Mouse (Mus musculus) midbrain, embryonic 15.5 days (tissue): ENCODE data around the gene Kazn. TPM values are rescaled to one million over a fixed set of nuclear protein-coding genes. Genes with fewer than 3 reads are reported as not detected.

Experiments
- ATAC-seq: fragments of 200-750 bp; cut with Nextera tagmentation; replicated peaks from 2 replicates; pipeline ENCODE4 v1.8.0; 2017; ENCODE audit warnings: moderate TSS enrichment
- H3K27ac ChIP-seq: fragments of 300-500 bp; sonication (generic); 2 replicates; pipeline ENCODE4 v1.5.1; 2015; ENCODE audit warnings: mild to moderate bottlenecking, inconsistent platforms
- H3K27me3 ChIP-seq: fragments of 300-500 bp; sonication (generic); replicated peaks from 2 replicates; pipeline ENCODE4 v1.6.1; 2015; ENCODE audit warnings: inconsistent platforms
- H3K36me3 ChIP-seq: fragments of 300-500 bp; sonication (generic); replicated peaks from 2 replicates; pipeline ENCODE4 v1.6.1; 2015; ENCODE audit warnings: inconsistent platforms
- H3K4me1 ChIP-seq: fragments of 300-500 bp; sonication (generic); 2 replicates; pipeline ENCODE4 v1.6.1; 2015; ENCODE audit warnings: inconsistent platforms
- H3K4me2 ChIP-seq: fragments of 300-500 bp; sonication (generic); 2 replicates; pipeline ENCODE4 v1.6.1; 2015; ENCODE audit warnings: inconsistent platforms, mild to moderate bottlenecking, moderate library complexity
- H3K4me3 ChIP-seq: fragments of 300-500 bp; sonication (generic); 2 replicates; pipeline ENCODE4 v1.5.1; 2015; ENCODE audit warnings: mild to moderate bottlenecking, inconsistent platforms
- H3K9ac ChIP-seq: fragments of 300-500 bp; sonication (generic); 2 replicates; pipeline ENCODE4 v1.6.1; 2015; ENCODE audit warnings: mild to moderate bottlenecking, inconsistent platforms
- H3K9me3 ChIP-seq: fragments of 300-500 bp; sonication (generic); 2 replicates; pipeline ENCODE4 v1.6.1; 2016; ENCODE audit warnings: inconsistent platforms
- WGBS: fragments of 180-500 bp; shearing (Covaris S2); methylation state at CpG from one replicate; pipeline ENCODE4 v1.1.7; 2015; ENCODE audit warnings: mixed read lengths; 5-methylcytosine and 5-hydroxymethylcytosine counted together
- polyA plus RNA-seq: library from polyadenylated mRNA; unstranded; fragments of >200 nt; fragmentation: Nextera tagmentation; extraction: Ambion mirVana; gene quantifications from 2 replicates; pipeline ENCODE4 v1.2.1, GENCODE M21; 2015

Gene Kazn
- polyA plus RNA-seq, 1 experiment from 2014 or later, result 33.6 TPM

GRCm38 (mm10) chr4:142077572-142078271, 161.5 kb downstream of the Kazn start:
- peaks cover 4% of the 10 kb centered on the region; the same call in 1 of the 2 replicates for H3K27me3 ChIP-seq
- H3K36me3 ChIP-seq, result no peaks in the 10 kb centered on the region
- peaks cover 7% of the 10 kb centered on the region for H3K4me1 ChIP-seq
- ATAC-seq, result no peak
- 0 out of 2 replicates have a peak overlapping the region, but pooled peaks have one; percentile 38 for H3K27ac ChIP-seq
- no peak overlapping the region for H3K9ac ChIP-seq
- WGBS, result 50% methylated on average over 18 of the region's 18 CpGs
- no peak overlapping the region for H3K4me2 ChIP-seq
- H3K9me3 ChIP-seq, result no peaks in the 10 kb centered on the region
- H3K4me3 ChIP-seq, result no peak overlapping the region

- H3K9me3 ChIP-seq, result no peaks in the 10 kb centered on the region
- no peaks in the 10 kb centered on the region for H3K36me3 ChIP-seq
- no peak overlapping the region for H3K27ac ChIP-seq
- 41% methylated on average over 1 of the region's 1 CpGs for WGBS
- ATAC-seq, result no peak
- H3K27me3 ChIP-seq, result no peaks in the 10 kb centered on the region
- H3K4me2 ChIP-seq, result no peak overlapping the region
- H3K9ac ChIP-seq, result no peak overlapping the region
- no peak overlapping the region for H3K4me3 ChIP-seq
- peaks cover 7% of the 10 kb centered on the region for H3K4me1 ChIP-seq
These were observed 162.3 kb downstream of the Kazn start for GRCm38 (mm10) chr4:142076883-142077282.

- Histone ChIP-seq H3K4me2 (no peak overlapping the region), H3K36me3 (no peaks in the 10 kb centered on the region), H3K27ac (no peak overlapping the region), H3K4me3 (no peak overlapping the region), H3K9ac (no peak overlapping the region), H3K27me3 (no peaks in the 10 kb centered on the region; the same call in 1 of the 2 replicates), H3K9me3 (no peaks in the 10 kb centered on the region), H3K4me1 (peaks cover 10% of the 10 kb centered on the region)
- 86% methylated on average over 11 of the region's 11 CpGs for WGBS
- ATAC-seq, result no peak
These were observed 163.3 kb downstream of the Kazn start for GRCm38 (mm10) chr4:142075931-142076330.

- H3K27me3 ChIP-seq, result peaks cover 5% of the 10 kb centered on the region; the same call in 1 of the 2 replicates
- no peaks in the 10 kb centered on the region for H3K9me3 ChIP-seq
- no peak overlapping the region for H3K4me3 ChIP-seq
- no peak overlapping the region for H3K27ac ChIP-seq
- no peak for ATAC-seq
- no peak overlapping the region for H3K9ac ChIP-seq
- WGBS, result 61% methylated on average over 13 of the region's 13 CpGs
- no peaks in the 10 kb centered on the region for H3K36me3 ChIP-seq
- H3K4me1 ChIP-seq, result peaks cover 11% of the 10 kb centered on the region
- no peak overlapping the region for H3K4me2 ChIP-seq
These were observed 165.0 kb downstream of the Kazn start for GRCm38 (mm10) chr4:142074060-142074732.

- Histone ChIP-seq H3K27ac (no peak overlapping the region), H3K36me3 (no peaks in the 10 kb centered on the region), H3K27me3 (peaks cover 5% of the 10 kb centered on the region; the same call in 1 of the 2 replicates), H3K9ac (no peak overlapping the region), H3K4me3 (no peak overlapping the region), H3K4me1 (peaks cover 18% of the 10 kb centered on the region), H3K4me2 (no peak overlapping the region), H3K9me3 (no peaks in the 10 kb centered on the region)
- 15% methylated on average over 18 of the region's 18 CpGs for WGBS
- no peak for ATAC-seq
These were observed 167.8 kb downstream of the Kazn start for GRCm38 (mm10) chr4:142071243-142071991.

GRCm38 (mm10) chr4:142070840-142071239, 168.4 kb downstream of the Kazn start:
- peaks cover 21% of the 10 kb centered on the region for H3K4me1 ChIP-seq
- H3K4me2 ChIP-seq, result no peak overlapping the region
- no peaks in the 10 kb centered on the region for H3K9me3 ChIP-seq
- no peak for ATAC-seq
- H3K36me3 ChIP-seq, result no peaks in the 10 kb centered on the region
- H3K27me3 ChIP-seq, result peaks cover 5% of the 10 kb centered on the region; the same call in 1 of the 2 replicates
- H3K4me3 ChIP-seq, result no peak overlapping the region
- 6% methylated on average over 8 of the region's 8 CpGs for WGBS
- H3K9ac ChIP-seq, result no peak overlapping the region
- H3K27ac ChIP-seq, result no peak overlapping the region

GRCm38 (mm10) chr4:142068899-142069812, 170.0 kb downstream of the Kazn start:
- 25% methylated on average over 18 of the region's 18 CpGs for WGBS
- peaks cover 5% of the 10 kb centered on the region; the same call in 1 of the 2 replicates for H3K27me3 ChIP-seq
- no peaks in the 10 kb centered on the region for H3K9me3 ChIP-seq
- H3K4me1 ChIP-seq, result peaks cover 21% of the 10 kb centered on the region
- no peak overlapping the region for H3K27ac ChIP-seq
- no peak for ATAC-seq
- H3K4me2 ChIP-seq, result no peak overlapping the region
- H3K9ac ChIP-seq, result no peak overlapping the region
- no peaks in the 10 kb centered on the region for H3K36me3 ChIP-seq
- H3K4me3 ChIP-seq, result no peak overlapping the region

- WGBS, result 26% methylated on average over 4 of the region's 4 CpGs
- no peak overlapping the region for H3K4me3 ChIP-seq
- no peaks in the 10 kb centered on the region for H3K9me3 ChIP-seq
- no peak for ATAC-seq
- H3K4me2 ChIP-seq, result no peak overlapping the region
- no peak overlapping the region for H3K9ac ChIP-seq
- H3K27me3 ChIP-seq, result peaks cover 5% of the 10 kb centered on the region; the same call in 1 of the 2 replicates
- H3K36me3 ChIP-seq, result no peaks in the 10 kb centered on the region
- H3K27ac ChIP-seq, result no peak overlapping the region
- peaks cover 21% of the 10 kb centered on the region for H3K4me1 ChIP-seq
These were observed 172.6 kb downstream of the Kazn start for GRCm38 (mm10) chr4:142066576-142066975.

GRCm38 (mm10) chr4:142065835-142066234, 173.4 kb downstream of the Kazn start:
- no peak overlapping the region for H3K27ac ChIP-seq
- H3K4me2 ChIP-seq, result no peak overlapping the region
- no peak for ATAC-seq
- H3K4me3 ChIP-seq, result no peak overlapping the region
- 82% methylated on average over 6 of the region's 6 CpGs for WGBS
- no peak overlapping the region for H3K9ac ChIP-seq
- peaks cover 5% of the 10 kb centered on the region; the same call in 1 of the 2 replicates for H3K27me3 ChIP-seq
- no peaks in the 10 kb centered on the region for H3K9me3 ChIP-seq
- peaks cover 18% of the 10 kb centered on the region for H3K4me1 ChIP-seq
- H3K36me3 ChIP-seq, result no peaks in the 10 kb centered on the region

GRCm38 (mm10) chr4:142065270-142065669, 173.9 kb downstream of the Kazn start:
- Histone ChIP-seq H3K4me3 (no peak overlapping the region), H3K27ac (no peak overlapping the region), H3K27me3 (0 out of 2 replicates have a peak, but pooled peaks cover 2% of the 10 kb centered on the region), H3K9ac (no peak overlapping the region), H3K4me2 (no peak overlapping the region), H3K4me1 (peaks cover 16% of the 10 kb centered on the region), H3K9me3 (no peaks in the 10 kb centered on the region), H3K36me3 (no peaks in the 10 kb centered on the region)
- ATAC-seq, result no peak
- WGBS, result 73% methylated on average over 8 of the region's 8 CpGs

- Histone ChIP-seq H3K9ac (no peak overlapping the region), H3K9me3 (no peaks in the 10 kb centered on the region), H3K27ac (no peak overlapping the region), H3K4me3 (no peak overlapping the region), H3K27me3 (no peaks in the 10 kb centered on the region), H3K4me1 (peaks cover 16% of the 10 kb centered on the region), H3K4me2 (no peak overlapping the region), H3K36me3 (no peaks in the 10 kb centered on the region)
- 91% methylated on average over 11 of the region's 11 CpGs for WGBS
- no peak for ATAC-seq
These were observed 174.5 kb downstream of the Kazn start for GRCm38 (mm10) chr4:142064582-142065228.
